Mouse (Mus musculus) thymus, postnatal 0 days (tissue): ENCODE data around the gene Gk5. TPM values are rescaled to one million over a fixed set of nuclear protein-coding genes. Genes with fewer than 3 reads are reported as not detected.
"Not testable (repeated sequence)": the region's sequence is repeated elsewhere in the genome, so short reads cannot be mapped to it uniquely, and the experiment has no call there.

Experiments
- DNase-seq: peaks from one replicate; pipeline ENCODE4 v3.0.0-alpha.2; 2015; ENCODE audit warnings: low spot score
- polyA plus RNA-seq: library from polyadenylated mRNA; unstranded; fragments of >200 nt; fragmentation: Nextera tagmentation; extraction: Ambion mirVana; gene quantifications from 2 replicates; pipeline ENCODE4 v1.2.1, GENCODE M21; 2015

Gene Gk5
- 5.7 and 8.0 TPM in 2 replicates for polyA plus RNA-seq

- peak; percentile 97 for DNase-seq
Observed at GRCm38 (mm10) chr9:96118861-96119772, at the start of gene Gk5. Gene Gk5 (plus strand): TSS chr9:96119362.

GRCm38 (mm10) chr9:96078752-96079315, 40.3 kb upstream of the Gk5 start:
- no peak for DNase-seq

DNA sequence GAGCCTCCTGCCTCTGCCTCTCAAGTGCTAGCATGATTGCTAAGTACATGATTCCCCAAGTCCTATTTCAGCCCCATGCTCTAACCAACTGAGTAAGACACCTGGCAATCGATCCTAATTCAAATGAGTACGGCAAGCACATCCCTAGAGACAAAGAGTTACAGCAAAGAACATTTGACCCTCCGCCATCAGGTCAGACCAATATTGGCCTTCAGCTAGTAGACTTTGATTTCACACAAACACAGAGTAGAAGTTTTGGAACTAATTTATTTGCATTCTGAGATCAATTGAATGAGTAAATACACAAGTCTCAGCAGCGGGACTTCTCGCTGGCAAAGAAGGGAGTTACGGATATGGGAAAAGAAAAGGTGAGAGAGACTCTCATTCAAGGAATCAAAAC, 33.9 kb upstream of the Gk5 start:
- no peak for DNase-seq

- no peak for DNase-seq
Observed at GRCm38 (mm10) chr9:96087671-96088070, 31.5 kb upstream of the Gk5 start.

DNA sequence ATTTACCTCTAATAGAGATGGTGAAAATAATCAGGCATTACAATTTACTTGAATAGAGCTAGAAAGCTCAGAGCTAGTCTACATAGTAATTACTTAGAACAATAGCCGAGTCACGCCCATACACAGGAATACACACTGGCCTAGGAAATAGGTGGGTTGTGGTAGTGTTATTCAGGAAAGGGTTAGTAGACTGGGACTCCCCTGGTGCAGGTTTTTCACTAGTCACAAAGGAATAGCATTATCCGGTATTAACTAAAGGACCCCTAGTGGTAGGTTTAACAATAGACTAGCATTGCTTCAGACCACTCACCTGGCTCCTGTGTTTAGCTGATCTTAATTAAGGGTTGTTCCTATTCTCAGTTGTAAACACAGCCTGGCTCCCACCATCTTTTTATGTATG, 30.7 kb upstream of the Gk5 start:
- DNase-seq: not testable (repeated sequence)

GRCm38 (mm10) chr9:96092637-96093036, 26.5 kb upstream of the Gk5 start:
- DNase-seq: not testable (repeated sequence)

- DNase-seq: no peak
Observed at GRCm38 (mm10) chr9:96093221-96093620, 25.9 kb upstream of the Gk5 start.

GRCm38 (mm10) chr9:96094341-96094740, 24.8 kb upstream of the Gk5 start:
- DNase-seq: no peak

GRCm38 (mm10) chr9:96095192-96095591, 24.0 kb upstream of the Gk5 start:
- DNase-seq: no peak

DNA sequence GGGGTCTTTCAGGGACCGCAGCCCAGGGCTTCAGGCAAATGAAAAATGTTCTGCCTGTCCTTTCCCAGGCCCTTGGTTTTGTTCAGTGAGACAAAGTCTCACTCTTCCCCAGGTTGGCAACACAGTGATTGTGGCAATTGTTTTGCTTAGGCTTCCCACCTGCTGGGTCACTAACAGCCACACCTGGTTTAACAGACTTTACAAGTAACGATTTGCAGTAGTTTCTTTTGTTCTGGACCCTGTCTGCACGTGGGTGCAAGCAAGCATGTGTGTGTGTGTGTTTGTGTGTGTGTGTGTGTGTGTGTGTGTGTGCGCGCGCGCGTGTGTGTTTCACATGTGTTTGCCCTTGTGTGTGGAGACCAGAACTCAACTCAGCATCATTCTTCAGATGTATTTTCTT, 16.3 kb upstream of the Gk5 start:
- DNase-seq: no peak

DNA sequence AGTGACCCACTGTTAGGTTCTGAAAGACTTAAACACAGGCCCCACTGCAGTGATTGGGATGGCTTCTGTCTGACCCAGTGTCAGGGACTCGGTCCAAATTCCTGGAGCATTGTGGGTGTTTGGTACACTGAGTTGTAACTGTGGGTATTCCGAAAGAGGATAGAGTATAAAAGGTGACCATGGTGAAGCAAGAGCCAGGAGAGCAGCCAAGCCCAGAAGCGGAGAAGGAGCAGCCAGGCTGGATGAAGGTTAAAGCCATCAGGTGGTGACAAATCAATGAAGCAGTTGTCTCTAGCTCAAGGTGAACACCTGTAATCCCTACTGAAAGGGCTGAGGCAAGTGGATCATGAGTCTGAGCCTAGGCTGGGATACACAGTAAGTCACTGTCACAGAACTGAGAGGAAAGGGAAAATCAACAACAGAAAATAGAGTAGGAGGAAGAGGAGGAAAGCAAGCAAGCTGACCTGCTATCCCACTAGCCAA, 6.2 kb upstream of the Gk5 start:
- DNase-seq: no peak

GRCm38 (mm10) chr9:96116801-96117200, 2.4 kb upstream of the Gk5 start:
- no peak for DNase-seq

- no peak for DNase-seq
Observed at GRCm38 (mm10) chr9:96118216-96118615, 946 bp upstream of the Gk5 start.

GRCm38 (mm10) chr9:96127972-96128371, 8.8 kb downstream of the Gk5 start:
- DNase-seq: no peak

- no peak for DNase-seq
Observed at GRCm38 (mm10) chr9:96132956-96133603, 13.9 kb downstream of the Gk5 start.

GRCm38 (mm10) chr9:96134470-96134869, 15.3 kb downstream of the Gk5 start:
- no peak for DNase-seq

DNA sequence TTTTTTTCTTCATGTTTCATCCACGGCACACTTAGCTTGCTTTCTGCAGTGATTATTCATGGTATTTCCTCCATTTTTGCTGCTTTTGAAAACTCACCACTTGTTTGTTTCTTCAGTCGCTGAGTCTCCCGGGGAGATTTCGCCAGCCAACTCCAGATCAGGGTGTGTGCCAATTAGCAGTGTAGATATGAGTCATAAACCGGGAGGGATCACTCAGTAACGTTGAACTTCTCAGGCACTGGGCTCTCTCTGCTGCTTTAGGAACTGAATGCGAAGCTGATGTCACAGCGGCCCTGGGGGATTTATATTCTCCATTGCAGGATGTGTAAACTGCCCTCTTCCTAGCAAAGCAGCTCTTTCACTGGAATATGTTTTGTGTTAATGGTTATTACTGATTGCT, 15.8 kb downstream of the Gk5 start:
- DNase-seq: no peak

- peak; percentile 55 for DNase-seq
Observed at GRCm38 (mm10) chr9:96135461-96135860, 16.3 kb downstream of the Gk5 start.

DNA sequence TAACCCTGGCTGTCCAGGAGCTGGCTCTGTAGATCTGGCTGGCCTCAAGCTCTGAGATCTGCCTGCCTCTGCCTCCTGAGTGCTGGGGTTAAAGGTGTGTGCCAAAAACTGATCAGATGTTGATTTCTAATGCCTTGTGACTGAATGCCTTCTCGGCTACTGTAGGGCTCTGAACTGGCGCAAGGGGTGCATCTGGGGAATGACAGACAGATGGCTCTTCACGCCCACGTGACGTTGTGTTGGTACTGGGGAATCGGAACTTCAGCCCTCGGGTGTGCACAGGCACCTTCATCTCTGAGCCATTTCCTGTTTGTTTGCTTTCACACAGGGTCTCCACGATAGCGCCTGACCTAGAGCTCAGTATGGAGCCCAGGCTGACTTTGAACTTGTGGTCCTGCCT, 19.8 kb downstream of the Gk5 start:
- DNase-seq: no peak

- no peak for DNase-seq
Observed at GRCm38 (mm10) chr9:96139876-96140275, 20.7 kb downstream of the Gk5 start.

- DNase-seq: no peak
Observed at GRCm38 (mm10) chr9:96140931-96141330, 21.8 kb downstream of the Gk5 start.

- DNase-seq: no peak
Observed at GRCm38 (mm10) chr9:96142499-96142898, 23.3 kb downstream of the Gk5 start.
